15 mouse cellular contexts compared by ENCODE assay signal in genomic region chr19:46959536-46959935, GRCm38 (mm10). TPM values are rescaled to one million over a fixed set of nuclear protein-coding genes. Genes with fewer than 3 reads are reported as not detected.
DNase-seq lines count a peak whose midpoint lies in the region; ATAC-seq and TF ChIP-seq lines count a peak whose summit lies in the region.
"Had no signal": no experiment of that assay in that cellular context is flagged by ENCODE, and none has a peak within 500 bp of the region (broad histone marks: within the 10 kb centered on the region; RNA-seq: fewer than 3 reads in every experiment).

No protein-coding gene starts in this region.

- TF ChIP-seq POLR2A in testis, adult 2 months (IDR thresholded peaks at IDR 0.05; ENCODE audit: control insufficient read depth, low read depth, low read length): no peak

- 76% methylated on average over 3 of the region's 3 CpGs for WGBS in embryonic facial prominence, embryonic 13.5 days
- WGBS in embryonic facial prominence, embryonic 10.5 days: 86% methylated on average over 3 of the region's 3 CpGs

- H3K36me3 ChIP-seq in embryonic facial prominence, embryonic 13.5 days: no peaks in the 10 kb centered on the region
- H3K36me3 ChIP-seq in embryonic facial prominence, embryonic 10.5 days (replicated peaks): peaks cover 5% of the 10 kb centered on the region; the same call in 1 of the 2 replicates
- H3K36me3 ChIP-seq in testis, adult 2 months (ENCODE audit: control insufficient read depth, insufficient read depth, low read length): peaks cover 2% of the 10 kb centered on the region
- H3K36me3 ChIP-seq: forebrain, embryonic 15.5 days; midbrain, embryonic 12.5 days had no signal

- no peaks in the 10 kb centered on the region for H3K27me3 ChIP-seq in embryonic facial prominence, embryonic 13.5 days
- H3K27me3 ChIP-seq in embryonic facial prominence, embryonic 10.5 days (replicated peaks; ENCODE audit: low read depth, poor library complexity, severe bottlenecking): no peaks in the 10 kb centered on the region
- H3K27me3 ChIP-seq in testis, adult 2 months (ENCODE audit: control insufficient read depth, insufficient read depth, low read length): no peaks in the 10 kb centered on the region
- H3K27me3 ChIP-seq: forebrain, embryonic 15.5 days; midbrain, embryonic 12.5 days had no signal

- H3K4me3 ChIP-seq in embryonic facial prominence, embryonic 13.5 days: no peak overlapping the region
- H3K4me3 ChIP-seq in embryonic facial prominence, embryonic 10.5 days: no peak overlapping the region
- H3K4me3 ChIP-seq in layer of hippocampus, adult 2 months: no peak overlapping the region; the same call in 1 of the 2 replicates
- peak overlapping the region; percentile 73; the same call in 1 of the 2 replicates for H3K4me3 ChIP-seq in testis, adult 2 months (ENCODE audit: control insufficient read depth, low read depth, low read length)
- H3K4me3 ChIP-seq: forebrain, embryonic 15.5 days; midbrain, embryonic 12.5 days had no signal

- H3K4me1 ChIP-seq in embryonic facial prominence, embryonic 13.5 days: peaks cover 33% of the 10 kb centered on the region
- H3K4me1 ChIP-seq in embryonic facial prominence, embryonic 10.5 days: peaks cover 42% of the 10 kb centered on the region
- no peaks in the 10 kb centered on the region for H3K4me1 ChIP-seq in testis, adult 2 months (ENCODE audit: control insufficient read depth, insufficient read depth, low read length)

- TF ChIP-seq CTCF in layer of hippocampus, adult 2 months (conservative IDR thresholded peaks at IDR 0.05): no peak
- TF ChIP-seq CTCF in testis, adult 2 months (IDR thresholded peaks at IDR 0.05; ENCODE audit: control insufficient read depth, insufficient read depth, insufficient replicate concordance, low read depth, low read length): no peak

- peak overlapping the region; percentile 63; the same call in 1 of the 2 replicates for H3K4me2 ChIP-seq in embryonic facial prominence, embryonic 13.5 days
- H3K4me2 ChIP-seq: midbrain, embryonic 12.5 days had no signal

- H3K9ac ChIP-seq in embryonic facial prominence, embryonic 13.5 days: 0 out of 2 replicates have a peak overlapping the region, but pooled peaks have one; percentile 11
- H3K9ac ChIP-seq: forebrain, embryonic 15.5 days; midbrain, embryonic 12.5 days had no signal

- 0 out of 2 replicates have a peak overlapping the region, but pooled peaks have one; percentile 2 for H3K27ac ChIP-seq in embryonic facial prominence, embryonic 13.5 days
- no peak overlapping the region for H3K27ac ChIP-seq in embryonic facial prominence, embryonic 10.5 days (replicated peaks)
- peak overlapping the region; percentile 95 for H3K27ac ChIP-seq in layer of hippocampus, adult 2 months
- H3K27ac ChIP-seq in testis, adult 2 months (ENCODE audit: control insufficient read depth, insufficient read depth, low read depth, low read length): peak overlapping the region; percentile 14; the same call in 1 of the 2 replicates
- H3K27ac ChIP-seq: forebrain, embryonic 15.5 days; midbrain, embryonic 12.5 days had no signal

- no peak for ATAC-seq in embryonic facial prominence, embryonic 13.5 days (ENCODE audit: insufficient number of reproducible peaks, insufficient read depth, low FRiP score, low TSS enrichment, low read depth)
- no peak for ATAC-seq in monocyte, adult 5-6 weeks (replicated peaks; ENCODE audit: insufficient number of reproducible peaks, low FRiP score, low TSS enrichment, poor library complexity, severe bottlenecking)
- ATAC-seq: forebrain, embryonic 15.5 days had no signal

- no peak for DNase-seq in embryonic facial prominence, embryonic 10.5 days (ENCODE audit: low spot score)
- DNase-seq in layer of hippocampus, adult 2 months (ENCODE audit: low spot score in 2 of 2): no peak
- DNase-seq in layer of hippocampus, adult 18-20 months (ENCODE audit: low spot score in 2 of 2): no peak
- DNase-seq in testis, postnatal 14 days (ENCODE audit: low spot score): no peak
- no peak for DNase-seq in thymus, adult 18-20 months
- DNase-seq: kidney, adult 18-20 months; layer of hippocampus, adult 9-11 months; spleen, adult 18-20 months; thymus, postnatal 36 days had no signal

- no peaks in the 10 kb centered on the region for H3K9me3 ChIP-seq in embryonic facial prominence, embryonic 13.5 days
- H3K9me3 ChIP-seq in embryonic facial prominence, embryonic 10.5 days: no peaks in the 10 kb centered on the region
- H3K9me3 ChIP-seq: forebrain, embryonic 15.5 days; midbrain, embryonic 12.5 days had no signal

RNA-seq across cellular contexts. Expression of gene Ina, which starts 55.0 kb away (rescaled TPM):
- polyA plus RNA-seq in embryonic facial prominence, embryonic 13.5 days (2015; fragmentation: Nextera tagmentation; extraction: Ambion mirVana): 8.4 TPM in 2 replicates
- 24.3 and 28.3 TPM in 2 replicates for polyA plus RNA-seq in embryonic facial prominence, embryonic 10.5 days (2016; fragmentation: Nextera tagmentation; extraction: Ambion mirVana)
- total RNA-seq in layer of hippocampus, adult 2 months (2021): 100 to 1,000 TPM; 170 to 180 TPM
- 100 to 1,000 TPM; 183 to 187 TPM for total RNA-seq in layer of hippocampus, adult 18-20 months (2021)
- polyA plus RNA-seq in testis, adult 2 months (2012; rRNA removed): 0.35 and 0.37 TPM in 2 replicates
- total RNA-seq in monocyte, adult 5-6 weeks (2017): not detected in 3 replicates
- total RNA-seq: granulocyte monocyte progenitor cell, adult 5-6 weeks had no signal

RNA-seq across cellular contexts. Expression of gene Nt5c2, which starts 55.4 kb away (rescaled TPM):
- 69.1 and 77.3 TPM in 2 replicates for polyA plus RNA-seq in embryonic facial prominence, embryonic 13.5 days (2015; fragmentation: Nextera tagmentation; extraction: Ambion mirVana)
- polyA plus RNA-seq in embryonic facial prominence, embryonic 10.5 days (2016; fragmentation: Nextera tagmentation; extraction: Ambion mirVana): 73.7 and 74.1 TPM in 2 replicates
- 10 to 100 TPM; 80.9 to 84.4 TPM for total RNA-seq in layer of hippocampus, adult 2 months (2021)
- 10 to 100 TPM; 75.5 to 78.5 TPM for total RNA-seq in layer of hippocampus, adult 18-20 months (2021)
- 38.0 and 38.6 TPM in 2 replicates for polyA plus RNA-seq in testis, adult 2 months (2012; rRNA removed)
- total RNA-seq in monocyte, adult 5-6 weeks (2017): 45.4 to 63.8 TPM (median 58.6 TPM) in 3 replicates

Comparison
In these comparisons a context has a peak if more than half of its experiments do, and no peak if none do; other contexts are left out.
1. RNA of gene Ina, which starts 55.0 kb away (total RNA-seq): 183 to 187 TPM in layer of hippocampus, adult 18-20 months and 170 to 180 TPM in layer of hippocampus, adult 2 months; not detected in monocyte, adult 5-6 weeks; every median in the first group is over 100 times any median in the second.